Comparison of ENCODE assay signal across 25 mouse cellular contexts in genomic region chrX:11899051-11899450, GRCm38 (mm10).
A peak's percentile ranks its signal among the peaks of the same experiment; 100 is the strongest.
DNase-seq lines count a peak whose midpoint lies in the region; ATAC-seq and TF ChIP-seq lines count a peak whose summit lies in the region.
"Had no signal": no experiment of that assay in that cellular context is flagged by ENCODE, and none has a peak within 500 bp of the region (broad histone marks: within the 10 kb centered on the region; RNA-seq: fewer than 3 reads in every experiment).

No protein-coding gene starts in this region.

- intact Hi-C loops in heart, postnatal 10 days (cut with DNase I): no loop called here

- no peaks in the 10 kb centered on the region for H3K79me2 ChIP-seq in liver, adult 2 months (ENCODE audit: control insufficient read depth, insufficient read depth, low read length)

- H3K4me1 ChIP-seq in liver, adult 2 months (ENCODE audit: control insufficient read depth, insufficient read depth, low read length): peaks cover 3% of the 10 kb centered on the region
- H3K4me1 ChIP-seq in liver, embryonic 12.5 days: peaks cover under 1% of the 10 kb centered on the region; the same call in 1 of the 2 replicates
- H3K4me1 ChIP-seq in lung, adult 2 months (ENCODE audit: control insufficient read depth, insufficient read depth, low read length): peaks cover 4% of the 10 kb centered on the region
- H3K4me1 ChIP-seq: embryonic facial prominence, embryonic 15.5 days had no signal

- no peaks in the 10 kb centered on the region for H3K9me3 ChIP-seq in liver, embryonic 12.5 days (replicated peaks)
- H3K9me3 ChIP-seq: embryonic facial prominence, embryonic 12.5 days; embryonic facial prominence, embryonic 15.5 days; forebrain, embryonic 15.5 days; hindbrain, embryonic 10.5 days; hindbrain, embryonic 13.5 days had no signal

- no peak for TF ChIP-seq CTCF in liver, adult 2 months (IDR thresholded peaks at IDR 0.05; ENCODE audit: low read depth, low read length)
- TF ChIP-seq CTCF in lung, adult 2 months (IDR thresholded peaks at IDR 0.05; ENCODE audit: insufficient read depth, low read length): no peak

- TF ChIP-seq POLR2A in liver, adult 2 months (IDR thresholded peaks at IDR 0.05; ENCODE audit: extremely low read depth, insufficient read depth, low read length): no peak
- TF ChIP-seq POLR2A in lung, adult 2 months (IDR thresholded peaks at IDR 0.05; ENCODE audit: borderline replicate concordance, extremely low read depth, low read depth, low read length): no peak

- no peak for ATAC-seq in liver, embryonic 12.5 days
- ATAC-seq: activated CD4-positive, CD25-positive, alpha-beta regulatory T cell, adult 4 months had no signal

- WGBS in liver, adult 2 months: 32% methylated on average over 6 of the region's 6 CpGs
- 74% methylated on average over 6 of the region's 6 CpGs for WGBS in liver, embryonic 12.5 days (ENCODE audit: insufficient replicate concordance)
- 86% methylated on average over 6 of the region's 6 CpGs for WGBS in lung, adult 2 months

- H3K4me2 ChIP-seq in liver, embryonic 12.5 days: no peak overlapping the region
- H3K4me2 ChIP-seq: embryonic facial prominence, embryonic 12.5 days; embryonic facial prominence, embryonic 15.5 days; forebrain, embryonic 15.5 days; heart, embryonic 11.5 days; hindbrain, embryonic 13.5 days had no signal

- no peak overlapping the region for H3K4me3 ChIP-seq in liver, adult 2 months (ENCODE audit: insufficient read depth, low read depth, low read length)
- no peak overlapping the region for H3K4me3 ChIP-seq in liver, embryonic 12.5 days
- no peak overlapping the region for H3K4me3 ChIP-seq in lung, adult 2 months (replicated peaks; ENCODE audit: extremely low read depth, low read depth, low read length)
- H3K4me3 ChIP-seq: embryonic facial prominence, embryonic 12.5 days; embryonic facial prominence, embryonic 15.5 days; forebrain, embryonic 15.5 days; hindbrain, embryonic 10.5 days; hindbrain, embryonic 13.5 days had no signal

- H3K9ac ChIP-seq in liver, adult 2 months (ENCODE audit: low read depth, low read length): no peak overlapping the region
- H3K9ac ChIP-seq in liver, embryonic 12.5 days: no peak overlapping the region
- H3K9ac ChIP-seq: embryonic facial prominence, embryonic 12.5 days; embryonic facial prominence, embryonic 15.5 days; forebrain, embryonic 15.5 days; hindbrain, embryonic 13.5 days had no signal

- H3K36me3 ChIP-seq in liver, adult 2 months (ENCODE audit: control insufficient read depth, insufficient read depth, low read length): no peaks in the 10 kb centered on the region
- no peaks in the 10 kb centered on the region for H3K36me3 ChIP-seq in liver, embryonic 12.5 days
- H3K36me3 ChIP-seq: embryonic facial prominence, embryonic 12.5 days; embryonic facial prominence, embryonic 15.5 days; forebrain, embryonic 15.5 days; hindbrain, embryonic 10.5 days; hindbrain, embryonic 13.5 days had no signal

- H3K27ac ChIP-seq in liver, adult 2 months (replicated peaks; ENCODE audit: insufficient read depth, low read depth, low read length): no peak overlapping the region
- H3K27ac ChIP-seq in liver, embryonic 12.5 days: no peak overlapping the region
- H3K27ac ChIP-seq: embryonic facial prominence, embryonic 12.5 days; embryonic facial prominence, embryonic 15.5 days; forebrain, embryonic 15.5 days; hindbrain, embryonic 10.5 days; hindbrain, embryonic 13.5 days had no signal

- H3K27me3 ChIP-seq in liver, adult 2 months (ENCODE audit: control insufficient read depth, insufficient read depth, low read length): no peaks in the 10 kb centered on the region
- peaks cover 24% of the 10 kb centered on the region for H3K27me3 ChIP-seq in liver, embryonic 12.5 days (replicated peaks)
- H3K27me3 ChIP-seq: CH12.LX; forebrain, embryonic 15.5 days had no signal

- DNase-seq in liver, adult 2 months (ENCODE audit: extremely low read depth, low read depth, low spot score): peak; percentile 85
- DNase-seq in lung, adult 2 months: peak; percentile 19
- DNase-seq in lung, postnatal 10 days: no peak
- peak; percentile 34 for DNase-seq in gonadal fat pad, adult 2 months (ENCODE audit: low read depth)
- peak; percentile 34 for DNase-seq in lung, postnatal 36 days
- DNase-seq in frontal cortex, postnatal 25 days (ENCODE audit: low spot score in 2 of 2): no peak
- no peak for DNase-seq in heart, postnatal 10 days
- DNase-seq: adrenal gland, adult 8-10 months; adrenal gland, postnatal 25 days; B cell, adult 2 months; cerebellum, adult 9-10 months; cerebellum, postnatal 14 days; gastrocnemius, postnatal 10 days; gastrocnemius, postnatal 36 days; heart, adult 11 months; heart, postnatal 36 days had no signal

Comparison
In these comparisons a context has a peak if more than half of its experiments do, and no peak if none do; other contexts are left out.
1. DNase-seq: peak in liver, adult 2 months (single experiment), lung, adult 2 months (single experiment), gonadal fat pad, adult 2 months (single experiment) and lung, postnatal 36 days (single experiment); none in lung, postnatal 10 days (single experiment), frontal cortex, postnatal 25 days (0 of 2) and heart, postnatal 10 days (0 of 2).